Mouse (Mus musculus): ENCODE results near the gene Cox8a.

Gene Cox8a

GRCm38 (mm10) chr19:7222196-7222595 lies 4.8 kb upstream of the Cox8a start:
- no peak for DNase-seq

GRCm38 (mm10) chr19:7218753-7219152 lies 1.3 kb upstream of the Cox8a start:
- DNase-seq = no peak

- DNase-seq = no peak
Measured at GRCm38 (mm10) chr19:7217926-7218267, 481 bp upstream of the Cox8a start.

- DNase-seq = no peak
Measured at GRCm38 (mm10) chr19:7214484-7214883, 2.9 kb downstream of the Cox8a start.

- DNase-seq = no peak
Measured at GRCm38 (mm10) chr19:7213010-7213409, 4.4 kb downstream of the Cox8a start.

GRCm38 (mm10) chr19:7212216-7212615 lies 5.2 kb downstream of the Cox8a start:
- DNase-seq = no peak

GRCm38 (mm10) chr19:7209907-7210646 lies 7.3 kb downstream of the Cox8a start:
- DNase-seq = no peak

GRCm38 (mm10) chr19:7205753-7206736 lies 11.4 kb downstream of the Cox8a start, which contains the start of gene Otub1:
TSS of gene Otub1 (minus strand) at chr19:7206316.
- peak; percentile 89 for DNase-seq

GRCm38 (mm10) chr19:7205326-7205725 lies 12.1 kb downstream of the Cox8a start:
- DNase-seq = no peak

GRCm38 (mm10) chr19:7204898-7205297 lies 12.5 kb downstream of the Cox8a start:
- no peak for DNase-seq

GRCm38 (mm10) chr19:7200427-7200826 lies 17.0 kb downstream of the Cox8a start:
- no peak for DNase-seq

GRCm38 (mm10) chr19:7199089-7199488 lies 18.3 kb downstream of the Cox8a start:
- DNase-seq = no peak

GRCm38 (mm10) chr19:7197445-7197844 lies 20.0 kb downstream of the Cox8a start:
- no peak for DNase-seq

GRCm38 (mm10) chr19:7196741-7197270 lies 20.6 kb downstream of the Cox8a start:
- no peak for DNase-seq

GRCm38 (mm10) chr19:7195900-7196728 lies 21.3 kb downstream of the Cox8a start:
- DNase-seq = peak; percentile 77

- DNase-seq = no peak
Measured at GRCm38 (mm10) chr19:7192561-7192967, 24.9 kb downstream of the Cox8a start.

GRCm38 (mm10) chr19:7191639-7192038 lies 25.8 kb downstream of the Cox8a start:
- DNase-seq = no peak

- no peak for DNase-seq
Measured at GRCm38 (mm10) chr19:7190986-7191385, 26.4 kb downstream of the Cox8a start.

- no peak for DNase-seq
Measured at GRCm38 (mm10) chr19:7189026-7189425, 28.4 kb downstream of the Cox8a start.

- DNase-seq = no peak
Measured at GRCm38 (mm10) chr19:7187157-7187556, 30.3 kb downstream of the Cox8a start.

GRCm38 (mm10) chr19:7185715-7186291 lies 31.6 kb downstream of the Cox8a start:
- DNase-seq = no peak

GRCm38 (mm10) chr19:7185059-7185458 lies 32.4 kb downstream of the Cox8a start:
- DNase-seq = no peak
